Mouse (Mus musculus) T-helper 17 cell (primary cell): ENCODE results near the gene Palm.

Source experiments
- in situ Hi-C, 2 experiments: fragments of 300-600 bp; cut with MboI, MseI; formaldehyde crosslinking; loops; 1 replicate in 1 of 2; 2 replicates in 1 of 2; pipeline ENCODE4 v1.15.1; 2025; ENCODE audit warnings: high pct_unique_total_duplicates in 2 of 2

Palm gene

GRCm38 (mm10) chr10:79797326-79797725 is 4.0 kb downstream of the Palm start:
- in situ Hi-C loops: no loop called here

GRCm38 (mm10) chr10:79798289-79798928 is 5.0 kb downstream of the Palm start:
- in situ Hi-C loops: no loop called here

GRCm38 (mm10) chr10:79800508-79800907 is 7.1 kb downstream of the Palm start:
- in situ Hi-C loops: no loop called here

GRCm38 (mm10) chr10:79801837-79802236 is 8.5 kb downstream of the Palm start:
- in situ Hi-C loops: no loop called here

DNA sequence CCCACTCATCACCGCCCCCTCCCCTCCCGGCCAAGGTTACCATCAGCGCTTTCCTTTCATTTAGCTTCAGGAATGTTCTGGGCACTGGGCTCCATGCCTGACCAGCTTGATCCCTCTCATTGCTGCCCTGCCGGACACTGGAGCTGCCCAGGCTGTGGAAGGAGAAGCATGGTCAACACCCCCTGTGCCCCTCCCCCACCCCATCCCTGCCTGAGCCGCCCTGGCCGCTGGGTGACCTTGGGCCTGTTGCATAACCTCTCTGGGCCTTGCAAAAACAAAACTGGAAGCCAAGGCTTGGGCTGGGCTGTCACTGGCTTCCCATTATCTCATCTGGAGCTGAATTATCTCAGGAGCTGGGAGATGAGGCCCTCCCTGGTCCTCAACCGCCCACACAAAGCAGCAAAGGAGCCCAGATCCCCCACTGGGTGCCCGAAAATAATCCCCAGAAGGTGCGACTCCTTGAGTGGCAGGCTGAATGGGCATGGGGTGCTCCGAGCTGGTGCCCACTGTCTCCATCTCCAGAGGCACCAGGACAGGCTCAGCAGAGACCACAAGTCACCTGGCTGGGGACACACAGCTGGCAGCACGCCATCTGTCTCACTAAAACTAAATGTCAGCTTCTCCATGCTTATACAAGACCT is 9.1 kb downstream of the Palm start:
- in situ Hi-C loops: no loop called here

DNA sequence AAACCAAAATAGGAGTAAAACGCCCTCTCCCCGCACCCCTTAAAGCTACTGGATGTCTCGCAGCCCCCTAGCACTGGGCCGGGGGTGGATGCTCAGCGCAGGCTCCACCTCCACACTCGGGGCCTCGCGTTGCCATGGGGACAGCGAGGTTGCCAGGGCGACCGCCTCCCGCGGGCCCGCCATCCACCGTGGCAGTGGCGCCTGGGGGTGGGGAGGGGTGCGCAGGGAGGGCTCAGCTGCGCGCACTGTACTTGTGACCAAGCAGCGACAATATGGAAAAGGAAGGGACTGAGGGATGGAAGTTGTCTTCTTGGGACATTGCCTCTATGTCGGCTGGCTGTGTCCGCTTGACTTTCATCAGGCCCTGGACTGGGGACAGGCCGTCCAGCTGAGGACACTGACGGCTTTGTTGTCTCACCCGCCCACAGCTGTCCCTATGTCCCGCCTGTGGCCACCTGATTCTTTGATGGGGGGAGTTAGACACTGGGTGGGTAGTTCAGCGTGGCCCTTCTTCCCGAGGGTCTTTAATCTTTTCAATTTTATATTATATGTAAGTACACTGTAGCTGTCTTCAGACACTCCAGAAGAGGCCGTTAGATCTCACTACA is 10.4 kb downstream of the Palm start:
- in situ Hi-C loops: no loop called here

- in situ Hi-C loops: no loop called here
Measured at GRCm38 (mm10) chr10:79805636-79806035, 12.3 kb downstream of the Palm start.

DNA sequence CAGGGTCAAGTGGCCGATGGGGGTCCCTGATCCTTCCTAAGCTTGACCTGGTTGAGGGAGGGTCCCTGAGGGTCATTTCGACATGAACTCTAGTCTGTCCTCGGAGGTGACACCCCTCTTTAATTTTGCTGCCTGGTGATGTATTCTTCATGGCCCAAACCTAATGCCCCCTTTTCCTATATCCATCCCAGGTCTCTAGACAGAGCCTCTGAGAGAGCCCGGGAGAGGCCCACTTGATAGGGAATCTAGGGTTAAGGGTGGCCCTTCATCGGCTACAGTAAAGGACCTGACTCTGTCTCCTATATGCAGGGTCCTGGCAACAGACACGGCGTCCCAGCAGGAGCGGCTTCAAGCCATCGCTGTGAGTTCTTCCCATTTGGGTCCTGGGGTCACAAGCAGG is 13.0 kb downstream of the Palm start:
- in situ Hi-C loops: no loop called here

GRCm38 (mm10) chr10:79806972-79807371 is 13.6 kb downstream of the Palm start:
- in situ Hi-C loops: no loop called here

DNA sequence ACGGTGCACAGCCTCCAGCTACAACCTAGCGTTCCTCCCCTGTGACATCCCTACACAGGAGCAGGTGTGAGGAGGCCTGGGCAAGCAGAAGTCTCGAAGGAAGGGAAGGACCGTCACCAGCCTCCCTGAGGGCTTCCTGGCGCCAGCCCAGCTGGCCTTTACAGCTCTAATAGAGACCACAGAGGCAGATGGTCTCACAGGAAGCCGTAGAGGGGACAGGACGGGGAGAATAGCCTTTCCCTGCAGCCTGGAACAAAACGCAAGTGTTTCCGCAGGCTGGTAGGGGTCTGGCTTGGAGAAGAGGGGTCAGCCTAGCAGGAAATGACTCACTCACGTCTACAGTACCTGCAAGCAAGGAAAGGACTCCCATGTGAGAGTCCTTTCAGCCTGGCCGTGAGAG is 14.5 kb downstream of the Palm start:
- in situ Hi-C loops: no loop called here

- in situ Hi-C loops: no loop called here
Measured at GRCm38 (mm10) chr10:79808728-79809127, 15.4 kb downstream of the Palm start.

GRCm38 (mm10) chr10:79811736-79812637 is 18.6 kb downstream of the Palm start:
- in situ Hi-C loops: no loop called here

DNA sequence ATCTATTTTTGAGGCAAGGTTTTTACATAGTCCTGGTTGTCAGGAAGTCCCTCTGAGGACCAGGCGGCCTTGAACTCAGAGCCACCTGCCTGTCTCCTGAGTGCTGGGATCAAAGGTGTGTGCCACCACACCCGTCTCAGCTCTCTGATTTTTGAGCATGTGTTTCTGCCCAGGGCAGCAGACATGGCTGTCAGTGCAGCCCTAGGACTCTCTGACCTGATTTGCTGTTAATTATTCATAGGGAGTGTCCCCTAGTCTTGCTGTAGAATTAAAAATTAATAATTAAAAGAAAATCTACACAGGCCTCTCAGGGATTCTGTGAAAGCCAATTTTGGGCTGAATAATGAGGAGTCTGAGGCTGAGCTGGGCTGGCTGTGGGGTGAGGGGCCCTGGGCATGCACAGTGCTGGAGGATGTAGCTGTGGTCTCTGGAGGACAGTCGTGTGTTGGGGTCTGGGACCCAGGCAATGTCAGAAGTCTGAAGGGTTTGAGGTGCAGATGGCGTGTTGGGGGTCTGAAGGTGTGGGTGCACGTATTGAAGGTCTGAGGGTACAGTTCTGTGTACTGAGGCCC is 21.0 kb downstream of the Palm start:
- in situ Hi-C loops: no loop called here

- in situ Hi-C loops: no loop called here
Measured at GRCm38 (mm10) chr10:79815671-79816494, 22.5 kb downstream of the Palm start.

DNA sequence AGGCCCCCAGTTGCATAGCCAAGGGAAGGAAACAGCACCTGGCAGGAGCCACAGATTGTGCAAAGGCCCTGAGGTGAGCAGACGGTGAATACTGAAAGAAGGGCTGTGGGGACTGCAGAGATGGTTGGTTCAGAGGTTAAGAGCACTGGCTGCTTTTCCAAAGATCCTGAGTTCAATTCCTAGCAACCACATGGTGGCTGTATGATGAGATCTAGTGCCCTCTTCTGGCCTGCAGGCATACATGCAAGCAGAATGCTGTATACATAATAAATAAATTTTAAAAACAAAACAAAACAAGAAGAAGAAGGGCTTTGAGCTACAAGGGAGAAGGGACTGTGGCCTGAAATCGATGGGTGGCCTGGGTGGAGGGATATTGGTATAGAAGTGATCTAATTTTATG is 23.7 kb downstream of the Palm start:
- in situ Hi-C loops: no loop called here

DNA sequence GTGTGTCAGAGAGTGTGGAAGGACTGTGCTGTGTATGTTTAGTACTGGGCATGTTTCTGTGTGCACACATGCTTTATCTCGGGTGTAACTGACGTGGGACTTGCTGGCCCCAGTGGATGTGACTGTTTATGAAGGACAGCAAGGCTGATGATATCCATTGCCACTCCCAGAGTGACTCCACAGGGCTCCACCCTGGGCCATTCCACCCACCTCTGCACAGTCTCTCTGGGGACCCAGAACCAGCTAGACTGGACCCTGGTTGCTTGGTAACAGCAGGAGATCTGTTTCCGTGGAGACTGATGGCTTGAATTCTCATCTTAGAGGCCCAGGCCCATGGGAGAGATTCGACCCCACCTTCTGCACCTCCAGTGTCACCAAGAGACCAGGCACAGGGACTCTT is 24.9 kb downstream of the Palm start:
- in situ Hi-C loops: no loop called here

GRCm38 (mm10) chr10:79819606-79820005 is 26.2 kb downstream of the Palm start:
- in situ Hi-C loops: no loop called here

DNA sequence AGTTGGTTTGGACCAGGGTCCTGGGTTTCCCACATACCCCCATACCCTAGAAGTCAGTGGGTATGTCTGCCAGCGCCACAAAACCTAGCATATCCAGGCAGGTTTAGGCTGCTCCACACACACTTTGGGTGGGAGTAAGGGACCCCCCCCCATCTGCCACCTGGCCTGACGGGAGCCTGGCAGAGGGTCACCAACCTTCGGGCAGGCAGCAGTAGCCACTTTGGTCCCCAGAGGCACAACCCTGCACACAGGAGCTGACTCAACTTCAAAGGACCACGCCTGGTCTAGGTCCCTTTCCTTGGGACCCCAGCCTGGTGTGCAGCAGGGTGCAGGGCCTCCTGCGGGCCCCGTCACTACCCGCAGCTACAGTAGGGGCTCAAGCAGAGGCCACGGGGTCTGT is 26.9 kb downstream of the Palm start:
- in situ Hi-C loops: no loop called here

- in situ Hi-C loops: no loop called here
Measured at GRCm38 (mm10) chr10:79820782-79821181, 27.4 kb downstream of the Palm start, which contains the start of gene Misp. Gene Misp, plus strand, starts transcription at chr10:79820989.

DNA sequence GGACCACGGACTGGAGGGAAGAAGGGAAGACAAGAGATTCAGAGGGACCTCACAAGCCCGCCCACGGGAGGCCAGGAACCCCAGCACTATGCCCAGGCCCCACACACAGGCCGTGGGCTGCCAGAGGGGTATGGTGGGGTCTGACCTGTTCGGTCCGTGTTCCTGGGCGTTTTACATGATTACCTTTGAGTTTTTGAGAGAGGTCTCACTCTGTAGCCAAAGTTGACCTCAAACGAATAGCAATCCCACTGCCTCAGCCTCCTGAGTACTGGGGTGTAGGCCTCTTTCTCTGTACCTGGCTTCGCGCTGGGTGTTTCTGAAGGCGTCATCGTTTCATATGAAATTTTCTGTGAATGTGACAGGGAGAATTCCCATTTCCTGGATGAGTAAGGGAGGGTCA is 28.4 kb downstream of the Palm start:
- in situ Hi-C loops: no loop called here

GRCm38 (mm10) chr10:79822372-79822771 is 29.0 kb downstream of the Palm start:
- in situ Hi-C loops: no loop called here
